Mouse (Mus musculus) small intestine, adult 2 months (tissue): ENCODE data around the gene Znrf3.

Source experiments
- CTCF ChIP-seq: fragments of 200-500 bp; IDR thresholded peaks from 2 replicates; pipeline ENCODE4 v1.5.1; 2012; ENCODE audit warnings: low read depth, mild to moderate bottlenecking, control low read depth, inconsistent platforms, low read length, moderate library complexity, mixed read lengths; ENCODE audit not compliant: insufficient replicate concordance, insufficient read length; ENCODE audit errors: extremely low read depth
- POLR2A ChIP-seq: fragments of 200-500 bp; IDR thresholded peaks from 2 replicates; pipeline ENCODE4 v1.6.1; 2012; ENCODE audit warnings: low read depth, mild to moderate bottlenecking, control low read depth, inconsistent platforms, low read length, moderate library complexity

DNA sequence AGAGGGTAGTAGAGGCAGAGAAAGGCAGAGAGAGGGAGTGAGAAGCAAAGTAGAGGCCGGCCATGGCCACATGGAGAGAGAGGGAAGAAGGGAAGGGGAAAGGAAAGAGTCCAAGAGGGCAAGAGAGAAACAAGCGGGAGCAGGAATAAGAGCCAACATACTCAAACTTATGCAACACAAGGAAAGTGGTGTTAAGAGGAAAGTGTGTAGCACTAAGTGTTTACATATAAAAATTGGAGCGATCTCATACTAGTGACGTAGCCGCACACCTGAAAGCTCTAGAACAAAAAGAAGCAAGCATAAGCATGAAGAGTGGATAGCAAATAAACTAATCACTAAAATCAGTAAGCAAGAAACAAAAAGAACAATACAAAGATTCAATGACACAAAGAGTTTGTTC, 95.2 kb downstream of the Znrf3 start:
- TF ChIP-seq CTCF (no peak), POLR2A (no peak)
